Mouse (Mus musculus) CD4-positive, CD25-positive, alpha-beta regulatory T cell, adult 4 months (primary cell): ENCODE results near the gene Nr2c1. TPM values are rescaled to one million over a fixed set of nuclear protein-coding genes. Genes with fewer than 3 reads are reported as not detected.
A peak's percentile ranks its signal among the peaks of the same experiment; 100 is the strongest.

Experiments used
- ATAC-seq: one replicate; pipeline ENCODE4 v1.8.0; 2017
- polyA plus RNA-seq, 2 experiments: library from polyadenylated mRNA; unstranded; fragments of 100-300 nt; shearing (Covaris generic); gene quantifications; one replicate each; pipeline ENCODE4 v1.2.1; 2017

Gene Nr2c1
- polyA plus RNA-seq, 2 experiments from 2014 or later: 4.6 to 6.4 TPM

DNA sequence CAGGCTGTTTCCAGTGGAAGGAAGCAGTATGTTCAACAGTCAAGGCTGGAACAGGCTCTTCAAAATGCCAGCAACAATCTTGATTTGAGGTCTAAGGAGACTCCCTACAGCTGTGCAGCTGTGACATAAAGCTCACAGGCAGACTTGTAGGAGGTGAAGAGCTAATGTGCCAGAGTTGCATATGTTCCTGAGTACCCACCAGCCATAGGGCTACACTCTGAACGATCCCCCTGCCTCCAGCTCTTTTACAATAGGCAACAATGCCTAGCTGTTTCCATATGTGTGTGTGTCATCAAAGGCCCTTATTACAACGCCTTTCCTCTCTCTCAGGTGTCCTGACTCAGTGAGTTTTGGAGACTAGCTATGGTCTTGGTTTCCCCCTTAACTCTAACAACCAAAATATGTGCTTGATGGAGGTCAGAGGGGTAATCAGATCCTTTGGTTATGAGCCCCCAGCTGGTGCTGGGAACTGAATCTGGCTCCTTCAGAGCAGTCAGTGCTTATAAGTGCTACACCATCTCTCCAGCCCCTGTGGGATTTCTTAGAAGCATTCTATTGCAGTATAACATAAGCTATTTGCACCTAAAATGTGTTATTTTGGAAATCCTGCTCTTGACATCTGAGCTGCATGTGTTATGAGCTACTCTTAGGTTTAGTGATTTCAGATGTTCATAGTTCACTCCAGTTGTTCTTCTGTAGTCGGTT, 7.4 kb upstream of the Nr2c1 start:
- no peak for ATAC-seq

DNA sequence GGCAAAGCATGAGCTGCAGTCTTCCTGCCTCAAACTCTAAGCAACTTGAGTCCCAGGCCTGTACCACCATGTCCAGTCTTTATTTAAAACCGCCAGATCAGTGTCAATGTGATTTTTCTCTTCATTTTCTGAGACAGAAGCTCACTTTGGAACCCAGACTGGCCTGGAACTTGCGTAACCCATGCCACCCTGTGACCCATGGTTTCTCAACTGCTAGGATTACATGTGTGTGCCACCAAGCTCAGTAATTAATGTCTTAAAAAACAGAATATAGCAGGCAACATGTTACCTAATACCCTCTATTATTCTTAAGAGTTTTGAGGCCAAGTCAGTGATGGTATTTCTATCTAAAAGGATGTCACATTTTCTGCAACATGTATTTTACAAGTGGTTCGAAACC, 5.4 kb upstream of the Nr2c1 start:
- ATAC-seq: no peak

DNA sequence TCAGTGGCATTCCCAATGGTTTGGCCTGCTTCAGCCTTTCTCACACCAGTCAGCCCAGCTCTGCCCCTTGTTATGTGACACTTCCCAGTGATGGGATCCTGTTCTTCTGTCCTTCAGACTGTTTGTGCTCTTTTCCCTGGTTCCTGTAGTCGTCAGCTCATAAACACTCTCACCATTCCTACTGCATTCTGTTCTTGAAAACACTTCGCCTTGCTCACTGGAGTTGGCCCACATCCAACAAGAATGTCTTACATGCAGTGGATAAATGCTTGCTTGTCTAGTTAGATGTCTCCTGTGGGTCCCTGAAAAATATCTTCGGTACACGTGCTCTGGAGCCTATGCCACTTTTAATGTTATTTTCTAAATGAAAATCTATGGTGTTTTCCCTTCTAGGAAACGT, 3.2 kb upstream of the Nr2c1 start:
- ATAC-seq: no peak

DNA sequence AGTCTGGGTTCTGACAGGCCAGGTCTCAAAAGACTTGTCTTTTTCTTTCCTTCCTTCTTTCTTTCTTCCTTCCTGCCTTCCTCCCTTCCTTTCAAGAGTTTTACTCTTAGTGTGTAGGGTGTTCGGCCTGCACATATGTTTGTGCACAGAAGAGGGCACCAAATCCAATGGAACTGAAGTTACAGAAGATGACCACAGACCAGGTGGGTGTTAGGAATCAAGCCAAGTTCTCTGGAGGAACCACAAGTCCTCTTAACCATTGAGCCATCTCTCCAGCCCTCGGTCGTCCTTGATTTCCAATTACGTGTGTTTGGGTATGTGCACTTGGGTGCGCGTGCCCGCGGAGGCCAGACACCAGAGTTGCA, 450 bp upstream of the Nr2c1 start:
- ATAC-seq: no peak

DNA sequence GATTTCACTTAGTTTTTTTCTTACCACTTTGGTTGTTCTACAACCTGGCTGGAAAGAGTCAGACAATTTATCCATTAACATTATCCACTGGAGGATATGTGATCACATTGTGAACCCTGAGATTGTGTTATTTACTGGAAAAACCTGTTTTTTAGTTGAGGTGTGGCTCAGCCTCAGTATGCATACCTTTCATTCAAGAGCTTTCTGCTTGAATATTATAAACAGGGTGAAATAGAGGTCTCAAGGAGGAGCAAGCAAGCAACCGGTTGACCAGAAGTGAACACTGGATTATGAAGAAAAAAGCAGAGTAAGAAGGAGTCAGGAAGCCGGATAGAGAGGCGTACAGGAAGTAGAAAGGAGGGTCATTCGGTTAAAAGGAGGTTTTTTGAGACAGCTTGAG, 3.7 kb downstream of the Nr2c1 start:
- no peak for ATAC-seq

DNA sequence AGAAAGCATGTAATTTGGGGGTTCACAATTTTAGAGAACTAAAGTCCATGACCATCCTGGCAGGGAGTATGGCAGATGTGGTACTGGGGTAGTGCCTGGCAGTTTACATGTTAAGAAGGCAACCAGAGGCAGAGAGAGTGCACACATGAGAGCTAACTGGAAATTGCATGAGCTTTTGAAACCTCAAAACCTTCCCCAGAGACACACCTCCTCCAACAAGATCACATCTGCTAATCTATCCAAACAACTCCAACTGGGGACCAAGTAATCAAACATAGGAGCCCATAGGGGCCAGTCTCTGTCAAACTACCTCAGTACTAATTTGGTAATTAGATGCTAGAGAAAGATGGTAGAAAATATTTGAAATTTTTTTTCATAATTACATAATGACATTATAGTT, 6.0 kb downstream of the Nr2c1 start:
- no peak for ATAC-seq

DNA sequence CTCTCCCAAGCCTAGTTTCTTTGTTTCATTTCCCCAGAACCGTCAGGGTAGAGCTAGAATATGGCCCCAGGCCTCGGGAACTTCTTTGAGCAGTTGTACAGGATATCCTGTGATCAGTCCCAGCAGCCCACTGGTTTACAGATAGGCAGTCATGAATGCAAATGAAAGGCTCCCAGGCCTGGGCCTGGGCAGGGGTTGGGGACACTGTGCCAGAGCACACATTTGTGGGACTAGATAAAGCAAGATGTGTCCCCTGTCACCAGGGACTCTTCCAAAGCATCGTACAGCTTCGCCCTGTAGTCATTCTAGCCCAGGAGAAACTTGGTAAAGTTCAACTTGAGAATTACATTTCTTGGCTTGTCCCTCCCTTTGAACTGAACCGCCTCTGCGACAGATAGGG, 11.1 kb downstream of the Nr2c1 start:
- no peak for ATAC-seq

DNA sequence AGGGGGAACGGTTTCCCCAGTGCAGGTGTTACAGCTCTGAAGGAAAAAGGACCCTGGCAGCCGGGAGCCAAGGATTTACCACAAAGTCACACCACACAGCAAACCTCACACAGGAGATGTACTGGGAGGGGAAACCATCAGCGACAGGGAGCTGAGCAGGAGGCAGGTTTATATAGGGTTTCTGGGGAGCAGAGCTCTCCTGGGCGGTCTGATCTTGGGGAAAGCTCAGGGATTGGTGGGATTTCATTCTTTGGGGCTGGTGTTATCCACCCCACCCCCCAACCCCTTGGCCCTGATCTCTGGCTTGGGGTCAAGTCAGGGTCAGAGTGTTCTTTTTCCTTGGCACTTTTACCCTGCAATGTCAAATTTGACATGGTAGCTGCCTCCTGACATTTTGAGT, 11.6 kb downstream of the Nr2c1 start:
- no peak for ATAC-seq

DNA sequence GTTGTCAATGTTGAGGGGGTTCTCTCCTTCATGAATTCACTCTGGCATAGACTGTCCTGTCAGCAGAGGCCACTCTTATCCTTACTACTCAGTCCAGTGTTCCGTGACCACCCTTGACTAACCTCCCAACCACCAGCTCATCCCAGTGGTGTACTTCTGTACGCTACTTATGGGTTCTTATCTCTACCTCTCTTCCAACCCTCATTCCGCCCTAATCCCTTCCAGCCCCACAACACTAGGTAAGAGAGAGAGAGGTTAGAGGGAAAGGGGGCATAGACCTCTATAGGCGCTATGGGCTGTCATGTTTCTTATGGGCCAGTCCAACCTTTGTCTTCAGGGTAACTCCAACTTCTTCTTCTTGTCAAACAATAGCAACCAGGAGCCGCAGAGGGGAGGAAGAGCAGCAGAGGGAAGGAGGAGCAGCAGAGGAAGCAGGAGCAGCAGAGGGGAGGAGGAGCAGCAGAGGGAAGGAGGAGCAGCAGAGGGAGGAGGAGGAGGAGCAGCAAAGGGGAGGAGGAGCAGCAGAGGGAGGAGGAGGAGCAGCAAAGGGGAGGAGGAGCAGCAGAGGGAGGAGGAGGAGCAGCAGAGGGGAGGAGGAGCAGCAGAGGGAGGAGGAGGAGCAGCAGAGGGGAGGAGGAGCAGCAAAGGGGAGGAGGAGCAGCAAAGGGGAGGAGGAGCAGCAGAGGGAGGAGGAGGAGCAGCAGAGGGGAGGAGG, 13.4 kb downstream of the Nr2c1 start:
- ATAC-seq: no peak

DNA sequence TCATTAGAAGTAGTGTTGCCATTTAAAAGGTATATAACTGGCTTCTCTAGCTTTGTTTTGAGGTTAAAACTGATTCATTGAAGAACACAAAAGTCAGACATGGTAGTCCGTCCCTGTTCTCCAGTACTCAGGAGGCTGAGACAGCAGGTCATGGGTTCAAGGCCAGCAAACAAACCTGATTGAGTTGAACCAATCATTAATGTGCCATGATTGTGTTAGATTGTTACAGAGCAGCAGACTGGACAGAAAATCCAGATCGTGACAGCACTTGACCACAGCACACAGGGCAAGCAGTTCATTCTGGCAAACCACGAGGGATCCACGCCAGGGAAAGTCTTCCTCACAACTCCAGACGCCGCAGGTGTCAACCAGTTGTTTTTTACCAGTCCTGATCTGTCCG, 14.2 kb downstream of the Nr2c1 start:
- no peak for ATAC-seq

DNA sequence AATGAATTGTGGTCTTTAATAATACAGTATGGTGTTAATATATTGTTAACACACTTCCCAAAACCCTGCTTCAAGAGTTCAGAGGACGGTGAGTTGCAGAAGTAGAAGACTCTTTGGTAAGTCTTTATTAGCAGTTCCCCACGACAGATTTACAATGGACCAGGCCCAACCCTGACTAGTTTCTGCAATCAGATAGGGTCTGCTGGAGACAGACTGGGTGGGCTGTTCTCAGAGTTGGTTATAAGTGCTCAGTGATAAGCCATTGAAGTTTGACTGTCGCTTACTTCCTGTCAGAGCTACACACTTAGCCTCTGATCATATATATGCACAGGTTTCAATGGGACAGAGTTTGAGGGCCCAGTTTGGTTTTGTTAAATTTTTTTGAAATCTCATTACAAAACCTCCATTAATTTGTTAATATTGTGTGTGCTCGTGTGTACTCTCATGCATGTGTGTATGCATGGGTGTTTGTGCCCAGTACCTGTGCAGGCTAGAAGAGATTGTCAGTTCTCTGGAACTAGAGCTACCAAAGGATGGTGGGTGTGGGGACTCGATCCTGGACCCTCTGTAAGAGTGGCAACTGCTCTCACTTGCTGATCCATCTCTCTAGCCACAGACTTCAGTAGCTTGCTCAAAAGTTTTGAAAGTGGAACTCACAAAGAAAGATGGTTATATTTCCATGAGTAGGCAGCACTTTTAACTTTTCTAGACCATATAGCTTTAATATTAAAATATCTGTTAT, 16.5 kb downstream of the Nr2c1 start:
- ATAC-seq: no peak

DNA sequence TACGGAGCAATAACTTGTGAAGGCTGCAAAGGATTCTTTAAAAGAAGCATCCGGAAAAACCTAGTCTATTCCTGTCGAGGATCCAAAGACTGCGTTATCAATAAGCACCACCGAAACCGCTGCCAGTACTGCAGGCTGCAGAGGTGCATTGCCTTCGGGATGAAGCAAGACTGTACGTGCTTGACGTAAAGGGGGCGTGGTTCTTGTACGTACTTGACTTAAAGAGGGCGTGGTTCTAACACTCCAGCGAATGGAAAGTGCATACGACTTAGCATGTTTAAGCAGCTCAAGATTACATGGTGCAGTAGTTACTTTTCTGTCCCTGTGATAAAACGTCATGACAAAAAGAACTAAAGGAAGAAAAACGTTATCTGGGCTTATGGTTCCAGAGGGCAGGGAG, 17.6 kb downstream of the Nr2c1 start:
- no peak for ATAC-seq

DNA sequence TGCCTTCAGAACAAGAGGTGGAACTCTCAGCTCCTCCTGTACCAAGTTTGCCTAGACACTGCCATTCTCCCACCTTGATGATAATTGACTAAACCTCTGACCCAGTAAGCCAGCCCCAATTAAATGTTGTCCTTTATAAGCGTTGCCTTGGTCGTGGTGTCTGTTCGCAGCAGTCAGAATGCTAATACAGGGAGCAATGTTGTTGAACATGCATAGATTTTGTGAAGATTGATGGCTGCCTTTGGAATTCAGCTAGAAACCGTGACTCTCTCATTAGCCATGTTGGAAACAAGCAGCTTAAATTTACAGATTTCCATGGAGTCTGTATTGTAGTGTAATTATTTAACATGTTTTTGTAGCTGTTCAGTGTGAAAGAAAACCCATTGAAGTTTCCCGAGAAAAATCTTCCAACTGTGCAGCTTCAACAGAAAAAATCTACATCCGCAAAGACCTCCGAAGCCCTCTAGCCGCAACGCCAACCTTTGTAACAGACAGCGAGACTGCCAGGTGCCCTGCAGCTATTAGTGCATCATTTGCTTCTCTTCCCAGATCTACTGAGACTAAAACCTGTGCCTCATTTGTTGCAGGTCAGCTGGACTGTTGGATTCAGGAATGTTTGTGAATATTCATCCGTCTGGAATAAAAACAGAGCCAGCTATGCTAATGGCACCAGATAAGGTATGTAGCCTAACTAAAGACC, 19.4 kb downstream of the Nr2c1 start:
- no peak for ATAC-seq

DNA sequence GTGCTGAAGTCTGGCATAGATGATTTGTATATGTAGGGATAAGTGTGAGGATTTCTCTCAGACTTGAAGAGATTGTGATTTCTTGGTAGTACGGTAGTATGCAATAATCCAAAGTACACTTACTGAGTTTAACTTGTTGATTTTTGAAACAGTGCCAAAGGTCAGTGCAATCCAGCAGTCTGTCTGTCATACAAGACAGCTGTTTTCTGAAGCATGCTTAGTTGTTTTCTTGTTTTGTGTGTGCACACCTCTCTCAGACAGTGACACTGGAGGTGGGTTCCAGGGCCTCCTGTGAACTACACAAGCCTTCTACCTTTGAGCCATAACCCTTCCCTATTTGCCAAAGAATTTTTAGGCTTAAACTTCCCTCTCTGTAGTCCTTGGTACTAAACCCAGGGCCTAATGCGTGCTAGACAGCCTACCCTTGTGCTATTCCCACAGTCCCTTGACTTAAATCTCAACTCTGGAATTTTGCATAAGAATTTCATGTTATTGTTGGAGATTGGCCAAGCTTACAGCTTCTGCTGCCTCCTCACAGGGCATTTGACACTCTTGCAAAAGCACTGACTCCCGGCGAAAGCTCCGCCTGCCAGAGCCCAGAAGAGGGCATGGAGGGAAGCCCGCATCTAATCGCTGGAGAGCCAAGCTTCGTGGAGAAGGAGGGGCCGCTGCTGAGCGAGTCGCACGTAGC, 23.8 kb downstream of the Nr2c1 start:
- ATAC-seq: no peak

DNA sequence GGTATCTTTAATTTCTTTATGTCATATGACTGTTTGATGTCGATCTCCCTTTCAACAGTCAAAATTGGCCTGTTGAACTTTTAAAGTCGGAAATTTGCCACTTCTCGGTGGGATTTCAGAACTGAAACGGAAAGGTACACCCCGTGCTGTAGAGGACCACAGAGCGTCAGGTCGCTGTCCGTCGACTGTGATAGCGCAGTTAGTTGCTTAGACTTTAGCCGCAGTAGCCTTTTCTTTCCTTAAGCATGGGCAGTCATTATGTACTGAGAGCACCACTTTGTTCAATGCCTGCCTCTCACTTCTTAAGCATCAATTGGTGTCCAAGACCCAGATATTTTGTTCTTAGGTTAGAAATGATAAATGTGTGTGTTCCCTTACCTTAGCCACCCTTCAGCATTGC, 24.3 kb downstream of the Nr2c1 start:
- no peak for ATAC-seq

DNA sequence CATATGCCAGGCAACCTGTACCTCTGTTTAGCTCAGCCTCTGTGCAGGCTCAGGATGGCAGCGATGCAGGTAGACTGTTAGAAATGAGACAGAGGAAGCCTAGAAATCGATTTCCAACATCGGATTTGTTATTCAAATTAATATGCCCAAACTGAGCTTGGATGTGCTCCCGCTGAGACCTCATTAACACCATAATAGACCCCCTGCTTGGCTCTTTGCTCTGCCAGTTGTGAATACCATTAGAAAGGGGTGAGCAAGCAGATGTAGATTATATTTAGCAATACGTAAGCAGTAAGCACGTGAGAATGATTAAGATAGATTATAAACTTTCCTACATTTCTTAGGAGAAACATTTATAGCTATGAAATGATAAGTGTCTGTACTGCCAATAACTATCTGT, 24.9 kb downstream of the Nr2c1 start:
- ATAC-seq: no peak

DNA sequence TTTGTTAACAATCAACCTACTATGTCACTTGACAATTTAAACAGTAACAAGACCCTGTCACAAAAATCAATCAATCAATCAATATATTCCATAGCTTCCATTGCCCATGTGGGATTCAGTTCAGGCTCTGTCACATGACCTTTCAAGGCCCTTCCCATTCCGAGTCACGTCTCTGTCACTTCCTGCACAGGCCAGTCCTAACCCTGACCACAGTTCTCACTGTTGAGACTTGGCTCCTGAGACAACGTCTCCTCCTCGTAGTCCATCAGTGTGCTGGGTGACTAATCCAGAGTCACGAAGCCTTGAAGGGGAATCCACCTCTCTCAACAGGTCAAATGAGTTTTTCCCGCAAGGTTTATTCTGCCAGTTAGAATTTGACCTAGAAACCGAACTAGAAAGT, 26.8 kb downstream of the Nr2c1 start:
- ATAC-seq: no peak

DNA sequence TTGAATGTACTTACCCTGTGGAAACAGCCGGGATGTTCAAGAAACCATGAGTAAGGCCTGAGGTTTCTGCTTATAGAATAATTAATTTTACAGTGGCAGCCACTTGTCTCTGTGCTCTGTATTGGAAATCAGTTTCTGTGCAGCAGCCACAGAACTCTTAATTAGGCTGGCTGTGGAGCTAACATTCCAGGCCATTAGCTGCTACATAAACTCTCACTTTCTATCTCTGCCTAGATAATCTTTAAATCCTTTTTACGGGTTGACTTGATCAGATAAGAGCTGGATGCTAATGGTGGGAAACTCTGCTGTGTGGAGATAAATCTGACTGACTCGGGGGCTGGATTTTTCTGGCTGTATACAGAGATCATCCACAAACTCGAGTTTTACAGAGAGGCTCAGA, 35.4 kb downstream of the Nr2c1 start:
- ATAC-seq: no peak

DNA sequence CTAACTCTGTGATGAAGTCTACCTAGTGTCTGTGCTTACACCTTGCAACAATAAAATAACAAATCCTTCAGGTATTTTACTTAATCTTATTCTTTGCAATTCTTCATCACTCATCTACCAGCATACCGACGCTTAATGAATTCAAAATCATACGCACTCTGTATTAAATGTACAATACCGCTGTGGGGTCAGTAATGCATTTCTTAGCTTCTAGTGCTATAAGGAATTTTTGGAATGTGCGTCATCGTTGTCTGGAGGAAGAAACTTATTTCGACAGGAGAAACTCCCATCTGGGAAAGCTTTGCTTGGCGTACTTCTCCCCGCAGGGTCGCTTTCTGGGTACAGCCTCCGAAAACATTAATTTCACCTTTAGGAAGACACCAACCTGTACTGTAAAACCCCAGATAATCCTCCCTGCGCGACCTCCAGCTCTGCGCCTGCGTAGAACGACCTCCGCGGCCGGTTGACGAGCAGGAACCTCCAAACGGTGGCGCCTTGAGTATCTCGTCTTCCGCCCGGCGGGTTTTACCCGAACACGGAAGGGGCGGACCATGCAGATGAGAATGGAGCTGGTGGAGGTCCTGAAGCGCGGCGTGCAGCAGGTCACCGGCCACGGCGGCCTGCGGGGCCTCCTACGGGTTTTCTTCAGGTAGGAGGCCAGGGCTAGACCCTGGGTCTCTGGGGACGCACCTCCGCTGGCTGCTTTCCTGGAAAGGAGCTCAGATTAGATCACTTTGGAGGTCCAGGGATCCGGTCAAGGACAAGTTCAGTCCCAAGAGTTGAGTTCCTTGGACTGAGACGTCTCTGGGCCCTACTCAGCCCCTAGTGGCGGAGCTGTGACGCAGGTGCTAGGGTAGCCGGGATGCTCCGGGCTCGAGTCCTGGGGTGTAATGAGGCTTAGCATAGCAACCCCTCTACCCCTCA, 50.9 kb downstream of the Nr2c1 start, which contains the start of gene Ndufa12:
Gene Ndufa12, plus strand, starts transcription at position 239 of the 924 bp plus-strand sequence.
- ATAC-seq: peak; percentile 100

DNA sequence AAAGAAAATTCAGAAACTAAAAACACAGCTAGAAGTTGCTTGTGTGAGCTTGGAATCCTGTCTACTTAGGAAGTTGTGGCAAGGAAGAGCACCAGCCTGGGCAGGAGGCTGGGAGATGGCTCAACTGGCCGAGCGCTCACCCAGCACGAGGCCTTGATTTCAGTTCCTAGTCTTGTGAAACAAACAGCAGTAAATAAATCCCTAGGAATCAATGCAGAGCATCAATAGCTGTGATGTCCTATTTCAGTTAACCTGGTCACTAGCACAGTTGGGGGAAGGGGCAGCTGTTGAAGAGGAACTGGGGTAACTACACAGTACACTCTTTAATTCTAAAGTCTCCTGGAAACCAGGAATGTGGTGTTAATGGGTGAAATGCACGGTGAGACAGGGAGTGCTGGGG, 57.1 kb downstream of the Nr2c1 start:
- no peak for ATAC-seq
